Mouse (Mus musculus): ENCODE measurements around the gene Ccdc28b. TPM values are rescaled to one million over a fixed set of nuclear protein-coding genes. Genes with fewer than 3 reads are reported as not detected.

The Ccdc28b gene
- polyA plus RNA-seq, 1 experiment from 2014 or later, result 65.8 TPM

- Histone ChIP-seq H3K36me3 (ENCODE audit: control insufficient read depth, insufficient read depth, low read length) (peaks cover 22% of the 10 kb centered on the region; the same call in 1 of the 2 replicates), H3K9me3 (ENCODE audit: control insufficient read depth, low read length) (no peaks in the 10 kb centered on the region), H3K27me3 (ENCODE audit: control insufficient read depth, insufficient read depth, low read depth, low read length) (no peaks in the 10 kb centered on the region), H3K27ac (ENCODE audit: low read length) (no peak overlapping the region), H3K4me3 (ENCODE audit: low read length) (no peak overlapping the region), H3K9ac (ENCODE audit: low read length) (no peak overlapping the region), H3K4me1 (replicated peaks; ENCODE audit: control insufficient read depth, insufficient read depth, low read length) (no peaks in the 10 kb centered on the region), H3K4me2 (ENCODE audit: low read depth, low read length) (no peak overlapping the region)
- 31% methylated on average over 7 of the region's 7 CpGs for WGBS
- ATAC-seq (ENCODE audit: low read depth), result peak; percentile 86
Measured at GRCm38 (mm10) chr4:129608426-129609025, 15.2 kb downstream of the Ccdc28b start.

GRCm38 (mm10) chr4:129600233-129601158 is 23.3 kb downstream of the Ccdc28b start, which contains the start of the genes Eif3i and Tmem234:
Eif3i (minus strand) TSS chr4:129600648.
Tmem234 (plus strand) TSS chr4:129600668.
- Histone ChIP-seq H3K4me3 (ENCODE audit: low read length) (peak within 1 kb of the TSS; percentile 92), H3K36me3 (ENCODE audit: control insufficient read depth, insufficient read depth, low read length) (peaks cover 24% of the 10 kb centered on the region; the same call in 1 of the 2 replicates), H3K4me1 (replicated peaks; ENCODE audit: control insufficient read depth, insufficient read depth, low read length) (peaks cover 15% of the 10 kb centered on the region), H3K27ac (ENCODE audit: low read length) (peak within 1 kb of the TSS; percentile 73), H3K4me2 (ENCODE audit: low read depth, low read length) (peak within 1 kb of the TSS; percentile 78), H3K27me3 (ENCODE audit: control insufficient read depth, insufficient read depth, low read depth, low read length) (no peaks in the 10 kb centered on the region), H3K9me3 (ENCODE audit: control insufficient read depth, low read length) (no peaks in the 10 kb centered on the region), H3K9ac (ENCODE audit: low read length) (peak within 1 kb of the TSS; percentile 95)
- WGBS, result under 1% methylated on average over 73 of the region's 74 CpGs
- peak; percentile 93 for ATAC-seq (ENCODE audit: low read depth)

GRCm38 (mm10) chr4:129588865-129589264 is 34.9 kb downstream of the Ccdc28b start:
- ATAC-seq (ENCODE audit: low read depth), result no peak
- Histone ChIP-seq H3K27ac (ENCODE audit: low read length) (no peak overlapping the region), H3K9ac (ENCODE audit: low read length) (no peak overlapping the region), H3K36me3 (ENCODE audit: control insufficient read depth, insufficient read depth, low read length) (peaks cover 30% of the 10 kb centered on the region), H3K4me1 (replicated peaks; ENCODE audit: control insufficient read depth, insufficient read depth, low read length) (peaks cover 3% of the 10 kb centered on the region), H3K4me2 (ENCODE audit: low read depth, low read length) (no peak overlapping the region), H3K9me3 (ENCODE audit: control insufficient read depth, low read length) (no peaks in the 10 kb centered on the region), H3K27me3 (ENCODE audit: control insufficient read depth, insufficient read depth, low read depth, low read length) (no peaks in the 10 kb centered on the region), H3K4me3 (ENCODE audit: low read length) (no peak overlapping the region)
- WGBS, result 76% methylated on average over 4 of the region's 4 CpGs

DNA sequence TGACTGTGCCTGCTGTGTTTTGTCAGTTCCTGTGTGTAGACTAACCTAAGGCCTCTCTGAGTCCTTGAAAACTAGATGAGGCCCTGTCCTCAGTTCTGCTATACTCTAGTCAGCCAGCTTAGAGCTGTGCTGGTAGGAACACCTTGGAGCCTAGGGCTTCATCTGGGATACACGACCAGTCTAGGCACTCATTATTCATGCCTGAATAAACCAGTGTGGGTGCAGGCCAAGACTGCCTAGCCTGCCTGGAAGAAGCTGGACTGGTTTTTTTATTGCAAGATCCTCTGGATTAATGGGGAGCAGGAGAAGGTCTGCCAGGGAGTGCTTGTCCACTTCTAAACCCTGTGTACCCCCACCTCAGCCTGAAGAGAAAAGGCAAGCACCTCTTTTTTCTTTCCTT is 36.8 kb downstream of the Ccdc28b start:
- Histone ChIP-seq H3K27me3 (ENCODE audit: control insufficient read depth, insufficient read depth, low read depth, low read length) (no peaks in the 10 kb centered on the region), H3K4me3 (ENCODE audit: low read length) (no peak overlapping the region), H3K4me2 (ENCODE audit: low read depth, low read length) (no peak overlapping the region), H3K9ac (ENCODE audit: low read length) (no peak overlapping the region), H3K36me3 (ENCODE audit: control insufficient read depth, insufficient read depth, low read length) (peaks cover 16% of the 10 kb centered on the region), H3K4me1 (replicated peaks; ENCODE audit: control insufficient read depth, insufficient read depth, low read length) (peaks cover 3% of the 10 kb centered on the region), H3K27ac (ENCODE audit: low read length) (no peak overlapping the region), H3K9me3 (ENCODE audit: control insufficient read depth, low read length) (no peaks in the 10 kb centered on the region)
- no peak for ATAC-seq (ENCODE audit: low read depth)
- WGBS, result 30% methylated on average over 1 of the region's 1 CpGs

- Histone ChIP-seq H3K36me3 (ENCODE audit: control insufficient read depth, insufficient read depth, low read length) (peaks cover 5% of the 10 kb centered on the region), H3K27me3 (ENCODE audit: control insufficient read depth, insufficient read depth, low read depth, low read length) (no peaks in the 10 kb centered on the region), H3K4me1 (replicated peaks; ENCODE audit: control insufficient read depth, insufficient read depth, low read length) (peaks cover 3% of the 10 kb centered on the region), H3K27ac (ENCODE audit: low read length) (no peak overlapping the region), H3K9me3 (ENCODE audit: control insufficient read depth, low read length) (no peaks in the 10 kb centered on the region), H3K4me2 (ENCODE audit: low read depth, low read length) (peak overlapping the region; percentile 76; the same call in 1 of the 2 replicates), H3K4me3 (ENCODE audit: low read length) (no peak overlapping the region), H3K9ac (ENCODE audit: low read length) (no peak overlapping the region)
- WGBS, result 76% methylated on average over 9 of the region's 9 CpGs
- no peak for ATAC-seq (ENCODE audit: low read depth)
Measured at GRCm38 (mm10) chr4:129585773-129586172, 38.0 kb downstream of the Ccdc28b start.

GRCm38 (mm10) chr4:129584884-129585608 is 38.7 kb downstream of the Ccdc28b start:
- Histone ChIP-seq H3K27ac (ENCODE audit: low read length) (peak overlapping the region; percentile 71), H3K4me2 (ENCODE audit: low read depth, low read length) (peak overlapping the region; percentile 76), H3K4me3 (ENCODE audit: low read length) (peak overlapping the region; percentile 55), H3K9ac (ENCODE audit: low read length) (peak overlapping the region; percentile 69), H3K4me1 (replicated peaks; ENCODE audit: control insufficient read depth, insufficient read depth, low read length) (peaks cover 3% of the 10 kb centered on the region), H3K36me3 (ENCODE audit: control insufficient read depth, insufficient read depth, low read length) (no peaks in the 10 kb centered on the region), H3K27me3 (ENCODE audit: control insufficient read depth, insufficient read depth, low read depth, low read length) (no peaks in the 10 kb centered on the region), H3K9me3 (ENCODE audit: control insufficient read depth, low read length) (no peaks in the 10 kb centered on the region)
- ATAC-seq (ENCODE audit: low read depth), result peak; percentile 81
- WGBS, result 1% methylated on average over 36 of the region's 36 CpGs

- Histone ChIP-seq H3K36me3 (ENCODE audit: control insufficient read depth, insufficient read depth, low read length) (no peaks in the 10 kb centered on the region), H3K27ac (ENCODE audit: low read length) (peak overlapping the region; percentile 71; the same call in 1 of the 2 replicates), H3K4me3 (ENCODE audit: low read length) (peak overlapping the region; percentile 55), H3K4me2 (ENCODE audit: low read depth, low read length) (peak overlapping the region; percentile 76), H3K4me1 (replicated peaks; ENCODE audit: control insufficient read depth, insufficient read depth, low read length) (peaks cover 3% of the 10 kb centered on the region), H3K9ac (ENCODE audit: low read length) (peak overlapping the region; percentile 69), H3K9me3 (ENCODE audit: control insufficient read depth, low read length) (no peaks in the 10 kb centered on the region), H3K27me3 (ENCODE audit: control insufficient read depth, insufficient read depth, low read depth, low read length) (no peaks in the 10 kb centered on the region)
- 63% methylated on average over 1 of the region's 1 CpGs for WGBS
- ATAC-seq (ENCODE audit: low read depth), result no peak
Measured at GRCm38 (mm10) chr4:129584370-129584769, 39.4 kb downstream of the Ccdc28b start.

DNA sequence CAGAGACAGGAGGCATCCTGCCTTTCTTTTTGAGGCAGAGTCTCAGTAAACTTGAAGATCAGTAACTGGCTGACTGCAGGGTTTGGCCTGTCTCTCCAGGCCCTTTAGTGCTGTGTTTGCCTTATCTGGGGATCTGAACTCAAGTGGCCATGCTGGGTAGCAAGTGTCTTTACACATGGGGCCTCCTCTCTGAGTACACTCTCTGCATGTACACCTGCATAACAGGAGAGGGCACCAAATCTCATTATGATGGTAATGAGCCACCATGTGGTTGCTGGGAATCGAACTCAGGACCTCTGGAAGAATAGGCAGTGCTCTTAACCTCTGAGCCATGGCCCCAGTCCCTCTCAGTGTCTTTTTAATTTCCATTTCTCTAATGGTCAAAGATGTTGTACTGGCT is 41.5 kb downstream of the Ccdc28b start:
- WGBS, result 75% methylated on average over 1 of the region's 1 CpGs
- Histone ChIP-seq H3K9ac (ENCODE audit: low read length) (no peak overlapping the region), H3K9me3 (ENCODE audit: control insufficient read depth, low read length) (no peaks in the 10 kb centered on the region), H3K4me1 (replicated peaks; ENCODE audit: control insufficient read depth, insufficient read depth, low read length) (peaks cover 5% of the 10 kb centered on the region), H3K36me3 (ENCODE audit: control insufficient read depth, insufficient read depth, low read length) (no peaks in the 10 kb centered on the region), H3K4me3 (ENCODE audit: low read length) (no peak overlapping the region), H3K27me3 (ENCODE audit: control insufficient read depth, insufficient read depth, low read depth, low read length) (no peaks in the 10 kb centered on the region), H3K4me2 (ENCODE audit: low read depth, low read length) (no peak overlapping the region), H3K27ac (ENCODE audit: low read length) (no peak overlapping the region)
- no peak for ATAC-seq (ENCODE audit: low read depth)

GRCm38 (mm10) chr4:129580347-129580746 is 43.4 kb downstream of the Ccdc28b start:
- no peaks in the 10 kb centered on the region for H3K36me3 ChIP-seq (ENCODE audit: control insufficient read depth, insufficient read depth, low read length)
- no peak overlapping the region for H3K4me2 ChIP-seq (ENCODE audit: low read depth, low read length)
- H3K27ac ChIP-seq (ENCODE audit: low read length), result no peak overlapping the region
- H3K9me3 ChIP-seq (ENCODE audit: control insufficient read depth, low read length), result no peaks in the 10 kb centered on the region
- peaks cover 8% of the 10 kb centered on the region for H3K4me1 ChIP-seq (replicated peaks; ENCODE audit: control insufficient read depth, insufficient read depth, low read length)
- no peak for ATAC-seq (ENCODE audit: low read depth)
- H3K9ac ChIP-seq (ENCODE audit: low read length), result no peak overlapping the region
- 56% methylated on average over 7 of the region's 7 CpGs for WGBS
- no peaks in the 10 kb centered on the region; the same call in 1 of the 2 replicates for H3K27me3 ChIP-seq (ENCODE audit: control insufficient read depth, insufficient read depth, low read depth, low read length)
- no peak overlapping the region for H3K4me3 ChIP-seq (ENCODE audit: low read length)

Data from lung, embryonic 16.5 days (tissue).